Mouse (Mus musculus): ENCODE data around the gene Pde4d.

DNA sequence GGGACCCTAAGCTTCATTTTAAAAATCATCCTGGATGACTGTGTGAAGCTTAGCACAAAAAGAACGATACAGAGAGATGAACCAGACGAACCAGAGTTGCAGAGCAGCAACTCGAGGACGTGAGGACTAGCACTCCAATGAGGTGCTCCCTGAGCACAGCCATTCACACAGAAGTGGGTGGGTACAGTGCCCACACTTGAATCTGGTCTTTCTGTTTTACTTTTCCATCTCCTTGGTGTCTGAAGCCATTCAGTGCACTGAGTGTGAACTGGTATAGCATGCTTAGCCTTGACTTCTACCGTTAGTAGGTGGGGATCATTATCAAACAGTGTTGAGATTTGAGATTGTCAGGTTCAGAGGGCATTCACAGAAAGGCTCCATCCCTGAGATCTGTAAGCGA, 87.2 kb downstream of the Pde4d start:
- TF ChIP-seq CTCF (IDR thresholded peaks at IDR 0.05; ENCODE audit: insufficient read depth, low read depth, low read length), result no peak
- no peak for TF ChIP-seq POLR2A (IDR thresholded peaks at IDR 0.05; ENCODE audit: insufficient read depth, low read depth, low read length)
